Mouse (Mus musculus) cerebellum, adult 2 months (tissue): Measurements from ENCODE around the gene P3h1.

Experiments used
- CTCF ChIP-seq: fragments of 200-500 bp; IDR thresholded peaks from 2 replicates; pipeline ENCODE4 v1.5.1; 2011; ENCODE audit warnings: low read depth, mild to moderate bottlenecking, control low read depth, low read length, moderate library complexity, borderline replicate concordance; ENCODE audit not compliant: insufficient read depth
- POLR2A ChIP-seq: fragments of 200-500 bp; IDR thresholded peaks from 2 replicates; pipeline ENCODE4 v1.6.1; 2011; ENCODE audit warnings: low read length, control low read depth, borderline replicate concordance; ENCODE audit not compliant: insufficient read depth

DNA sequence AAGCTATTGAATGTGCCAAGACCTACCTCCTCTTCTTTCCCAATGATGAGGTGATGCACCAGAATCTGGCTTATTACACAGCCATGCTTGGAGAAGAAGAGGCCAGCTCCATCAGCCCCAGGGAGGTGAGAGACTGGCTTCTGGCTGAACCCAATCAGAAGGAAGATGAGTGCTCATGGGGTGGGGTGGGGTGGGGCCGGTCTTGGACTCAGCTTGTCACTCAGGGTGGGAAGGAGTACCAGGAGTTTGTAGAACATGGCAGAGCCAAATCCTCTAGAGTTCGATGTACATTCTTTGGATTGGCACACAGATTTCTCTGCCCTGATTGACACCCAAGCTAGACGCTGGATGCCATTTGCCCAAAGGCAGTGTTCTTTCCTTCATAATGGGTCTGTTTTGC is 5.9 kb downstream of the P3h1 start:
- TF ChIP-seq CTCF (no peak), POLR2A (no peak)
